Mouse (Mus musculus) spleen, postnatal 36 days (tissue): Measurements from ENCODE around the gene Egfl7.

Experiments
- DNase-seq, 2 experiments: peaks; one replicate each; pipeline ENCODE4 v3.0.0; 2022; ENCODE audit warnings: low spot score in 2 of 2, mixed read lengths in 1 of 2

Gene Egfl7

DNA sequence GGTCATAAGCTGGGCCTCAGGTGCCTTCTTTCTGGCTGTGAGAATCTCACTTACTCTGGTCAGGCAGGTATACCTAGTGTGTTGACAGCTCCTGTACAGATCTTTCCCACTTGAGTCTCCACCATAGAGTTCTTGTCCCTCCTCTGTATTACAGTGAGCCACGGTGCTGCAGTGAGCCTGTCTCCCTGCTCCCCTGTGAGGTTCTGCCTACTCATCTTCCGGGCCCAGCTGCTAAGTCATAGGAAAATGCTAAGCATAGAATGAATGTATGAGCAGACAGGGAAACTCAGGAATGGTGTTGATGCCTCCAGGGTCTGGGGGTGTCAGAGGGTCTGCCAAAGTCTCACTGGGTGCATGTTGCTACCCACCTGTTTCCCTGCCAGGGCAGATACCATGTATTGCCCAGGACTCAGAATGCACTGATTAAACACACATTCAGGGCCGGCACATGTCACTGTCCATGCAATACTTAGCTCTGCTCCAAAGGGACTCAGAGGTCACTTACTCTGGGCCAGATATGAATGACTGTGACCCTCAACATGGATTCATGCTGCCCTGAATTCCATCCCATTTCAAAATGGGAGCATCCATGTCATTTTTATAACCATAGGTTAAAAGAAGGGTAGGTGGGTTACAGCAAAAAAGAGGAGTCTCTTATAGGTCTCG, 35.8 kb downstream of the Egfl7 start:
- DNase-seq: no peak

DNA sequence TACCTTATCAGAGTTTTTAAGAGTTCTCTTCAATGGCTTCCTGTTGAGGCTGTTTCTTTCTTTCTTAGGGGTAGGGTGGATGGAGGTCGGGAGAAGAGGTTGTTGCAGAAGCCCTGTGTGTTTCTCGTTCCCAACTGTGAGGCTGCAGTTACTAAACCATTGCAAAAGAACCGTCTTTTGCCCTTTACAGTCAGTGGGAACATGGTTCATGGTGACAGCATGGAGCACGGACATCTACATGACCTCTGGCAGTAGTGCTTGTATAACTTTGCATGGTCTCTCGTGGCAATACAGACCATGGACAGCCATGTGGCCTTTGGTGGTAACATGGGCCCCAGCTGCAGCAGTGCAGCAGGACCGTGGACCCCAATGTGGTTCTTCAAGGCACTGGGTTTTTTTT, 37.5 kb downstream of the Egfl7 start:
- no peak for DNase-seq

DNA sequence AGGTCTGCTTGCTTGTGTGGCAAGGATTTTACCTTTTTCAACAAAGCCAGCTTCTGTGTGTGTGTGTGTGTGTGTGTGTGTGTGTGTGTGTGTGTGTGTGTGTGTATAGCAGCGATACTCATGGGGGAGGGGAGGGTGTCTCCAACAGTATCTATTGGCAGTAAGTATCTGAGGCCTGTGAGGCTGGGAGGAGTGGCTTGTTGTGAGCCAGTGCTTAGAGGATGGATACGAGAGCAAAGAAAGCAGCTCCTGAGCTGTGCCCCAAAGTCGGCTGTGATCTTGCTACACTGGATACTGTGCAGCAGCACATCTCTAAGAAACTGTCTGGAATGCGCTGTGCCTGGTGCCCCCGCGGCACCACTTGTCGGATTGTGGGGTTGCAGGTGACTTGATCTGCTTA, 38.1 kb downstream of the Egfl7 start:
- no peak for DNase-seq

DNA sequence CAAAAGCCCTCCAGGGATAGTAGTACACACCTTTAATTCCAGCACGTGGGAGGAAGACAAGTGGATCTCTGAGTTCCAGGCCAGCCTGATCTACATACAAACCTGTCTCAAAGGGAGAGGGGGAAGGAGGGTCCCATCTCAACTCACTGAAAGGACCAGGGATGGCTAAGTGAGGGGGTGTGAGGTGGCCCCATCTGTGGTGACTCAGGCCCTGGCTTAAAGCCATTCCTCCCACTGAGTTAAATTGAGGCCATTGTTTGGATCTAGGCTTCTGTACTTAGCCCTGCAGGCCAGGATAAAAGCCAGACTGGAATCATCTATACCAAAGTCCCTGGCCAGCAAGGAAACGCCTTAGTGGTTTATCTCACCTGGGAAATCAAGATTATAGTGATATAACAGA, 41.4 kb downstream of the Egfl7 start:
- DNase-seq: no peak

GRCm38 (mm10) chr2:26622984-26623383, 43.2 kb downstream of the Egfl7 start:
- no peak for DNase-seq

DNA sequence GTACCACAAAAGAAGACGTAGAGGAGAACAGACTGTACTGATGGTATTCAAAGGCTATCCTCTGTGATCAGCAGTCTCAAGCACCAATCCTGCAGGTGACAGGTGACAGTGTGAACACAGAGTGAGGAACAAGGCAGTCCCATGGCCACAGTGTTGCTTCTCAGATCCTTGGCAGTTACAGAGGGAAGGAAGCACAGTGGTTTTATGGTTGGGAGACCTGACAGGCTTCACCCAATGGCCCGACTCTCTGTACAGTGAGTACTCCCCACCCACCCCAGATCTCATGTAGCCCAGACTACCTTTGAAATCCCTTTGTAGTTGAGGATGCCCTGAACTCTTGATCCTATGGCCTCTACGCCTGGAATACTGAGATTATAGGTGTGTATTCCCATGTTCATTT, 45.6 kb downstream of the Egfl7 start:
- peak; percentile 29 to 32 for DNase-seq

DNA sequence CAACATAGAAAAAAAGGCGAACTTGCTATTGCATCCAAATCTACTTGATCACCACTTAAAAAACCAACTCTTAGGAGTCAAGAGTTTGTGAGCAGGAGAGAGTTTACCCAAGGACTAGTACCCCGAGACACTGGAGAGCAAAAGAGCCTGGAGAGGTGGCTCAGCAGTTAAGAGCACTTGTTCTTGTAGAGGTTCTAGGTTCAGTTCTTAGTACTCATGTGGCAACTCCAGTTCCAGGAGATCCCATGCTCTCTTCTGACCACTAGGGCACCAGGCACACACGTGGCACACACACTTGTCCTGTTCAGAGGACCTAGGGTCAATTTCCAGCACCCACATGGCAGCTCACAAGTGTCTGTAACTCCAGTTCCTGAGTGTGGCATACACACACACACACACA, 46.3 kb downstream of the Egfl7 start:
- DNase-seq: no peak

GRCm38 (mm10) chr2:26627921-26628739, 48.3 kb downstream of the Egfl7 start, which contains the start of gene Fam69b:
TSS of gene Fam69b (plus strand) at chr2:26628457.
- peak; percentile 41 to 44 for DNase-seq

- no peak for DNase-seq
These were observed 49.1 kb downstream of the Egfl7 start for GRCm38 (mm10) chr2:26628792-26629437.

DNA sequence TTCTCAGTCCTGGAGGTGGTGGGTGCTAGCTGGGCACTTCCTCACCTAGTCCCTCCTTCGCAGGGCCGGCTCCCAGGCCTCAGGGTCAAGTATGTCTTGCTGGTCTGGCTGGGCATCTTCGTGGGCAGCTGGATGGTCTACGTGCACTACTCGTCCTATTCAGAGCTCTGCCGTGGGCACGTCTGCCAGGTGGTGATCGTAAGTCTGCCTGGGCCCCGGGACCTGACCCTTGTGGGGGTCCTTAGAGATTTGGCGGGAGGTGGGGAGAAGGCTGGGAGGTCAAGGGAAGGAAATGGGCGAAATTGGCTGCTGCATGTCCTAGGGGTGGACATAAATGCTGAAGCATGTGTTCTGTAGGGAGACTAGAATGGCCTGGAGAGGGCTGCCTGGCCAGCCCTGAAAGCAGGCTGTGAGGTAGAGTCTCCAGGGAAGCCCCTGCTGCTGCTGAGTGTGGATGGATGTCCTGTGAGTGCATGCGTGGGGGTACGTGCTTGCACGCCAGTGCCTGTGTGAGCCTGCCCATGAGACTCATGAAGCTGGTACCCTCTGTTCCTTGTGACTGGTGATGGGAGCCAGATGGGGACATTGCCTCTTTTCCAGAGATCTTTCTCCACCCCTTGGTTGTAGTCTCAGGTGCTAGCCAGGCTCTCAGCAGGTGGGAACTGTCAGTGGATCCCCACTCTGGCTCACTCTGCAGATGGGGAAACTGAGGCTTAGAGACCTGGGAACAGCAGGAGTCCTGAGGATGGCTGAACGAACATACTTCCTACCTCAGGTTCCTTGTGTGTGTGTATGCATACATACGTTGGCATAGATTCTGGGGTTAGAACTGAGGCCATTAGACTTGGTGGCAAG, 53.0 kb downstream of the Egfl7 start:
- no peak for DNase-seq

DNA sequence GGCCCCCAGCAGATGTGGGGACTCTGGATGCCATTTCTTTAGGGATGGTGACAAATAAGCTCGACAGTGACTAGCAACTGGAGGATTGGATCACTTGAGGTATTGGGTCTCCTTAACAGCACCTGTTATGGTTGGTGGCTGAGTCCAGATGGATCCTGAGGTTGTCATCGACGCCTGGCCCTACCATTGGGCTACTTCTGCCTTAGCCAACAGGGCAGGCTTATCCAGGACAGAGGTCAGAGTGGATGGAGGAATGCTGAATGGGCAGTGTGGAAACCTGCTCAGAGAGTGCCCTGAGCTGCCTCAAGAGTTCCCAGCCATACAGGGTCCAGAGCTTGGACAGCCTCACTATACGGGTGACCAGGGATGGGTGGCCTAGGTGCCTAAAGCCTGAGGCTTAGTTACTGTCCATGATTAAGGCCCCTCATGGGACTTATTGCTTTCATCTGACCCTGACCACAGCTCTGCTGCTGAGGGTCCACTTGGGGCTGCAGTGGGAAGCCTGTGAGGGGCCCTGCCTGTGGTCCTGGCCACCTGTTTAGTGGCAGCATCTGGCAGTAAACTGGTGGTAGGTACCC, 54.2 kb downstream of the Egfl7 start:
- no peak for DNase-seq

DNA sequence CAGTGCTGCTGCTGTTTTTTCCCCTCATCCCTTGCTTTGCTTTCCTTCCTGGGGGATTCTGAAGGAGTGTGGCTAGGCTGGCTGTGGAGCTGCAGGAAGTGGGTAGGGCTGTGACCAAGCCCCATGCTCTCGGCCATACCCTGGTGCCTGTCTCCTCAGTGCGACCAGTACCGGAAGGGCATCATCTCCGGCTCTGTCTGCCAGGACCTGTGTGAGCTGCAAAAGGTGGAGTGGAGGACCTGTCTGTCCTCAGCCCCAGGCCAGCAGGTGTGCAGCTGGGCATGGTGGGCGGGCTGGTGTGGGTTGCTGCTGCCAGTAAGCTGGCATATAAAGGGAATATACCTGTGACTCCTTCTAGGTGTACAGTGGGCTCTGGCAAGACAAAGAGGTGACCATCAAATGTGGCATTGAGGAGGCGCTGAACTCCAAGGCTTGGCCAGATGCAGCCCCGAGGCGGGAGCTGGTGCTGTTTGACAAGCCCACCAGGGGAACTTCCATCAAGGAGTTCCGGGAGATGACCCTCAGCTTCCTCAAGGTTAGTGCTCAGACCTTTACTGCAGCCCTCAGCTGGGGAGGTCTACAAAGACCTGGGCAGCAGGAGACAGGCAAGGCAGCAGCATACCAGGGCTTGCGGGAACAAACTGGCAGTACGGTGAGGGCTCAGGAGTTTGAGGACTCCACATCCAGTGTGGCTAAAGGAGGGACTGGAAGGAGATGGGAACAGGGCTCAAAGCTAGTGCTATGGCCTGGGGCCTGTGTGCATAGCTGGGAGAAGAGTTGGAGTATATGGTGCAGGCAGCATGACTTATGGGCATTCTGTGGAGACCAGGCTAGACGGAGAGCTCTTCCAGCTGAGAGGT, 55.0 kb downstream of the Egfl7 start:
- no peak for DNase-seq

DNA sequence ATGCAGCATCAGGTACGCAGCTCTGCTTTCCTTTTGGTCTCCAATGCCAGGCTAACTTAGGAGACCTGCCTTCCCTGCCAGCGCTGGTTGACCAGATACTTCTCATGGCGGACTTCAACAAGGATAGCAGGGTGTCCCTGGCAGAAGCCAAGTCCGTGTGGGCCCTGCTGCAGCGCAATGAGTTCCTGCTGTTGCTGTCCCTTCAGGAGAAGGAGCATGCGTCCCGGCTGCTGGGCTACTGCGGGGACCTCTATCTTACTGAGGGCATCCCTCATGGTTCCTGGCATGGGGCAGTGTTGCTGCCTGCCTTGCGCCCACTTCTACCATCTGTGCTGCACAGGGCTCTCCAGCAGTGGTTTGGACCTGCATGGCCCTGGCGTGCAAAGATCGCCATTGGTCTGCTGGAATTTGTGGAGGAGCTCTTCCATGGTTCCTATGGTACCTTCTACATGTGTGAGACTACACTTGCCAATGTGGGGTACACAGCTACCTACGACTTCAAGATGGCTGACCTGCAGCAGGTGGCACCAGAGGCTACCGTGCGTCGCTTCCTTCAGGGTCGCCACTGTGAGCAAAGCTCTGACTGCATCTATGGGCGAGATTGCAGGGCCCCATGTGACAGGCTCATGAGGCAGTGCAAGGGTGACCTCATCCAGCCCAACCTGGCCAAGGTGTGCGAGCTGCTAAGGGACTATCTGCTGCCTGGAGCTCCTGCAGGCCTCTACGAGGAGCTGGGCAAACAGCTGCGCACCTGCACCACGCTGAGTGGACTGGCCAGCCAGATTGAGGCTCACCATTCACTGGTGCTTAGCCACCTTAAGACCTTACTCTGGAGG, 55.9 kb downstream of the Egfl7 start:
- no peak for DNase-seq

- no peak for DNase-seq
These were observed 56.5 kb downstream of the Egfl7 start for GRCm38 (mm10) chr2:26636325-26636635.

DNA sequence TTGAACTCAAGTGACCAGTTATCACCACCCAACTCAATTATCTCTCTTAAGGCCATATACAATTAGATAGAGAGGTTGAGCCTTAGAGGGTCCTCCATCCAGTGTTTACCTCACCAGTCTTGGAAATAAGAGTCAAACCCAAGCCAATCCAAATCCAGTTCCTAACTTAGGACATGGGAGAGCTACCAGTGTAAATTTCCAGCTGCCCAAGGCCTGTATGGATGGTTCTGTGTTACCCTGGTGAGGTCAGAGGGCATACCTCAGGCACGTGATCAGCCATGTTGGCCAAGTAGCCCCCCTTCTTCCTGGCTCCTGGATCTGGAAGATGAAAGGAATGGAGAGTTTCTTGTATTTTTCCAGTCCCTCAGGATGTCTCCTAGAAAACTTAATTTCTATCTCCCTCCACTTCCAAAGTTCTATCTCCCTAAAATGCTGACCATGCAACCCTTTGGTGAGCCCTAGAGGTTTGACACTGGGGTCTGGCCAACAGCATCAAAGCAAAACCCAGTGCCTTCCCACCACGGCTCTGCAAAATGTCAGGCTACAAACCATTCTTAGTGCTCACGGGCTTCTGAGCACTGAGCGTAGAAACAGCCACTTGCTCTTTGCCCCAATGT, 57.6 kb downstream of the Egfl7 start:
- DNase-seq: no peak

GRCm38 (mm10) chr2:26638039-26638438, 58.2 kb downstream of the Egfl7 start:
- no peak for DNase-seq

- DNase-seq: no peak
These were observed 58.8 kb downstream of the Egfl7 start for GRCm38 (mm10) chr2:26638572-26638971.

- DNase-seq: peak; percentile 69 to 70
These were observed 59.3 kb downstream of the Egfl7 start for GRCm38 (mm10) chr2:26639083-26639482.
